Mouse (Mus musculus) cerebellum, adult 2 months (tissue): ENCODE measurements around the gene Tmem178b.

Experiments
- CTCF ChIP-seq: fragments of 200-500 bp; IDR thresholded peaks from 2 replicates; pipeline ENCODE4 v1.5.1; 2011; ENCODE audit warnings: low read depth, mild to moderate bottlenecking, control low read depth, low read length, moderate library complexity, borderline replicate concordance; ENCODE audit not compliant: insufficient read depth
- POLR2A ChIP-seq: fragments of 200-500 bp; IDR thresholded peaks from 2 replicates; pipeline ENCODE4 v1.6.1; 2011; ENCODE audit warnings: low read length, control low read depth, borderline replicate concordance; ENCODE audit not compliant: insufficient read depth

DNA sequence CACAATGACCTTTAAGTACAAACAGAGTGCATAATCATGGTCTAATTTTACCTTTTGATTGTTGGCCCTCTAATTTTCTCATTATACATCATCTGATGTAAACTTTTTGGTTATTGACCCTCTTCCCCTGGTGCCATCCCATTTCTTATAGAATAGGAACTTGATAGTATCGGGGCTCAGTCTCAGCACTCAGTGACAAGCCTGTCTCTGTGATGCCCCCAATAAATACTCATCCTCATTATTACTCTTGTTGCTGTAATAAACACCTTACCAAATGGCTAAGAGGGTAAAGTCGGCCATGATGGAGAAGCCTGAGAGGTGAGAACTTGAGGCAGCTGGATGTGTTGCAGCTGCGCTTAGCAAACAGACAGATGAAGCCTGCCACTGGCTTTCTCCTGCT is 63.5 kb downstream of the Tmem178b start:
- TF ChIP-seq CTCF = no peak
- no peak for TF ChIP-seq POLR2A
